Mouse (Mus musculus) yolk sac, embryonic 10.5 days (tissue): ENCODE measurements around the gene Zmynd11.

Source experiments
- DNase-seq: peaks from one replicate; pipeline ENCODE4 v3.0.0-alpha.2; 2017; ENCODE audit warnings: low spot score

The Zmynd11 gene

GRCm38 (mm10) chr13:9713462-9714134 lies 51.5 kb downstream of the Zmynd11 start:
- DNase-seq, result no peak

GRCm38 (mm10) chr13:9712971-9713370 lies 52.2 kb downstream of the Zmynd11 start:
- no peak for DNase-seq

GRCm38 (mm10) chr13:9712409-9712808 lies 52.7 kb downstream of the Zmynd11 start:
- DNase-seq, result no peak

DNA sequence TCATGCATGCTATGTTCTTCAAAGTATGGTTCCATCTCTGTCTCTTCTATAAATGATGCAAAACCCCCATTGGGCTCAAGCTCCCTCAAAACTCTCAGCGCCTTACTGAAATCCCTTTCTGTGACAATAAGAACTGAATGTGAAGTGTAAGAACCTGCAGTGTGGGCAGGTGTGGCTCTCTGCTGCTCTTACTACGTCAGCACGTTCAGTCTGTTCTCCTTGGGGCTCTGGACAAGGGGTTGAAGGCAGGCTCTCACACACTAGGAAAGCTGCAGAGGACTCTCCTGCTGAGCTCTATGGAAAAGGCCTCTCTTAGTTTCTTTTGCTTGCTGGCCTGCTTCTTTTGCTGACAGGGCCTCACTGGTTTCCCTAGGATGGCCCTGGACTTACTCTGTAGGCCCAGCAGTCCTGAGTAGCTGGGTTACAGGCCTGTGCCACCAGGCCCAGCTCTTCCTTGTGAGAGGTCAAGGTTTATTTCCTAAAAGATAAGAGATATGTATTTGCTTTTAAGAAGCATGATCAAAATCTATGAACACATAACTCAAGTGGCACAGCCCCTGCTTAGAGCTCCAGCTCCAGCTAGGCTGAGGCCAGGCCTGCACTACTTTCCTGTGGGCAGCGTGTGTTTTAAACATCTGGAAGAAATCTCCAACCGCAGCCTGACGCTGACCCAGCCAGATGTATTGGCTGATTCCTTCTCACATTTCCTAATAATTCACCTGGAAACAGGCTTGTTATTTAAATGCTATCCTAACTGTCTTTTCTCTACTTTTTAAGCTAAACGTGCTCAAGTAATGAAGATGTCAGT lies 56.5 kb downstream of the Zmynd11 start:
- no peak for DNase-seq

GRCm38 (mm10) chr13:9706720-9707119 lies 58.4 kb downstream of the Zmynd11 start:
- DNase-seq, result no peak

GRCm38 (mm10) chr13:9702615-9703235 lies 62.4 kb downstream of the Zmynd11 start:
- peak; percentile 45 for DNase-seq

DNA sequence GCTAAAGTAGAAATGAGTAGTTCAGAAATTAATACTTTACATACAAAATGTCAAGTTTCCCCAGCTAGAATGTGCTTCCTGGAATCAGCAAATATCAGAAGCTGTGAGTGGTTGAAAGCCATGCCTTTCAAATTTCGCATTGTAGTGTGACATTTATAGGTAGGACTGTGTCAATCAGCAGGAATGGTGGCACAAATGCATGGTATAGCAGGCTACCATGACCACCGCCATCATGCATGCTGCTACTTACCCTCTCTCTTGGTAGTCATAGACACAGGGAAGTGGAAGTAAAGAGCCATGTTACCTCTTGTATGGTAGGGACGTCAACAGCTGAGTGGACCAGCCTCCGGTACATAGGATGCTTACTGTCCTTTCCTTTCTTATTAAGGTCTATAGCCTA lies 67.8 kb downstream of the Zmynd11 start:
- DNase-seq, result no peak

DNA sequence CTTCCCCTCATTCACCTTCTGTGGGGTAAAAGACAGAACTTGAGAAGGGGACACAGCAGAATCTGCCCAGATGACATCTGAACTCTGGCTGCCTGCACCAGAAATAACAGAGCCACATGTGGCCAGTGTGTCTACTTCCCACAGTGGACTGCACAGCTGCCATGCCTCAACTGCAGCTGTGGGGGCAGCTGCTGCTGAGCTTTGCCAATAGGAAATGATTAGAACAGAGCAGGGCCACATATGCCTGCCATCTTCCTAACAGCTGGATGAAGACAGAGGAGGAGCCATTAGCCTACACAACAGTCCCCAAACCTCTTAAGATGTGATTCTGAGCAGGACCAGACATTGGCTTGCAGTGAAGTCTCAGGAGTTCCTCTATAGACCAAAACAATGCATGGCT lies 69.3 kb downstream of the Zmynd11 start:
- DNase-seq, result no peak

- DNase-seq, result no peak
Measured at GRCm38 (mm10) chr13:9695403-9695802, 69.7 kb downstream of the Zmynd11 start.

GRCm38 (mm10) chr13:9694651-9695050 lies 70.5 kb downstream of the Zmynd11 start:
- DNase-seq, result no peak

DNA sequence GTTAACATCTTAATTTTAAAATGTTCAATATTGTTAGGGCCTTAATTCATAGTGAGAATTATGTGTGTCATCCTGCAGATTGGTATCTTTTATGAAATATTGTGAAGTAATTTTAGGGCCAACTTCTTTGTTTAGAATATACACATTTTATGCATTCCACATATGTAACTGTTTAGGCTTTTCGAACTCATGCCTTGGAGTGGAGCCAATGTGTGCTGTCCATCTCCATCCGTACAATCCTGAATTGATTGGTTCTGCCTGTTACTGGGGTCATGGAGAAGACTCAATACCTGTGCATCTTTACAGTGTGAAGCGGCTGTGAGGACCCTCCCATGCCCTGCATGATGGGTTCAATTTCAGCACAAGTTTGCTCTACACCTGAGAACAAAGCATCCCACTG lies 72.3 kb downstream of the Zmynd11 start:
- no peak for DNase-seq

DNA sequence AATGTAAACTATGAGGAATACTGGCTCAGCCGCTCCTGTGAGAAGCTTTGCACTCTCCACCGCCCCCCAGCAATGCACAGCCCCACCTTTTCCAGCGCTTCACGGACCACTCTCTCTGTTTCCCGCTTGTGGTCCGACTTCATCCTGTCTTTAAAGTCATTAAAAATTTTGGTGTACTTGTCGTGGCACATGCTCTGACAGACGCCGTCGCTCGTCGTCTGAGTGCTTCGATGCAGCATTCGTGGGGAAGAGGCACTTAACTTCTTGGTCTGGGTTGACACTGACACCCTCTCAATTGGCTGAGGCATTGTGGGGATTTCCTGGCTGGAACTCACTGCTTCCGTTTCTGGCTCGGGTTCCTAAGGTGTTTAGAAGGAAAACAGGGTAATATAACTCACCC lies 75.8 kb downstream of the Zmynd11 start:
- no peak for DNase-seq

- DNase-seq, result no peak
Measured at GRCm38 (mm10) chr13:9686765-9687164, 78.4 kb downstream of the Zmynd11 start.

- no peak for DNase-seq
Measured at GRCm38 (mm10) chr13:9686261-9686660, 78.9 kb downstream of the Zmynd11 start.

GRCm38 (mm10) chr13:9684153-9684923 lies 80.8 kb downstream of the Zmynd11 start:
- no peak for DNase-seq

DNA sequence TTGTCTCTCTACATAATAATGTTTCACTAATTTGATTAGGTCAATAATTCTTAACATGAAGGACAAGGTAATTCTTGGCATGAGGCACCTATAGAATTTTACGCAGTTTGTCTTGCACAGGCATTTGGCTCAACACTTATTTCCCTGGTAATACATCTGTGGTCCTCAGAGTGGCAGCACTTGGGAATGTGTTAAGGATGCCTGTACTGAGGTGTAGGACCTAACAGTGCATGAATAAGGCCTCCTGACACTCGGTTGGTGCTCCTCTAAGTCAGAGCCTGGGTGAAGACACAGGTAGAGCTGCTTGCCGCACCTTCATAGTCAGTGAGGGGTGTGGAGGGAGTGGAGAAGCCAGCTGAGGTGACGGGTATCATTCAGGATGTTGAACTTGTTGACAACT lies 81.8 kb downstream of the Zmynd11 start:
- DNase-seq, result no peak

GRCm38 (mm10) chr13:9681492-9681891 lies 83.6 kb downstream of the Zmynd11 start:
- DNase-seq, result no peak

GRCm38 (mm10) chr13:9674126-9674525 lies 91.0 kb downstream of the Zmynd11 start:
- DNase-seq, result no peak

GRCm38 (mm10) chr13:9669246-9669645 lies 95.9 kb downstream of the Zmynd11 start:
- DNase-seq, result no peak

GRCm38 (mm10) chr13:9667954-9668496 lies 97.1 kb downstream of the Zmynd11 start:
- DNase-seq, result no peak

- DNase-seq, result no peak
Measured at GRCm38 (mm10) chr13:9663593-9663992, 101.5 kb downstream of the Zmynd11 start.

GRCm38 (mm10) chr13:9660711-9661110 lies 104.4 kb downstream of the Zmynd11 start:
- no peak for DNase-seq
